Mouse (Mus musculus): ENCODE results near the gene Amy2a5.
"Not testable (repeated sequence)": the region's sequence is repeated elsewhere in the genome, so short reads cannot be mapped to it uniquely, and the experiment has no call there.

DNA sequence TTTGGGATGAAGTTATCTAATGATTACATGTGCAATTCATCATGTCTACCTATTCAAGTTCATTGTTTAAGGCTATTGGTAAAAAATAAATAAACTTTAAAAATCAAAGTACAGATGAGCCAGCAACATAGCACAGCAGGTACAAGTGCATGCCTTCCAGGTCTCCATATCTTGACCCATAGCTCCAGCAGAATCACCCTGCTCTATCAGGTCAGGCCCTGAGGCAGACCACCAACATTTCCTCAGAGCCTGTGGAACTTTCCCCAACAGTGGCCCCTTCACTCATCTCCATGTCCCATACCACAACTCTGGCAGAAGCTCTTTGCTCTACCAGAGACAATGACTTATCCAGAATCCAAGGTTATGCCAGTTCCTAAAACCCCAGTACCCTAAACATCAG, 21.6 kb upstream of the Amy2a5 start:
- not testable (repeated sequence) for TF ChIP-seq POLR2A (IDR thresholded peaks at IDR 0.05; ENCODE audit: borderline replicate concordance, low read depth, low read length); CTCF (IDR thresholded peaks at IDR 0.05; ENCODE audit: low read depth, low read length)
